Mouse (Mus musculus) frontal cortex, postnatal 36 days (tissue): Measurements from ENCODE around the gene Mtmr6.

Experiments used
- DNase-seq, 2 experiments: peaks; one replicate each; pipeline ENCODE4 v3.0.0; 2022; ENCODE audit warnings: low spot score in 2 of 2

Gene Mtmr6

GRCm38 (mm10) chr14:60264990-60265876 is at the start of gene Mtmr6:
Gene Mtmr6 (plus strand): TSS chr14:60265228.
- DNase-seq = peak; percentile 92 to 96

GRCm38 (mm10) chr14:60216125-60216524 is 48.9 kb upstream of the Mtmr6 start:
- no peak for DNase-seq

GRCm38 (mm10) chr14:60217616-60218015 is 47.4 kb upstream of the Mtmr6 start:
- no peak for DNase-seq

GRCm38 (mm10) chr14:60219886-60220285 is 45.1 kb upstream of the Mtmr6 start:
- no peak for DNase-seq

GRCm38 (mm10) chr14:60238551-60238950 is 26.5 kb upstream of the Mtmr6 start:
- DNase-seq = no peak

- DNase-seq = no peak
Measured at GRCm38 (mm10) chr14:60250366-60250765, 14.7 kb upstream of the Mtmr6 start.

GRCm38 (mm10) chr14:60250879-60251278 is 14.1 kb upstream of the Mtmr6 start:
- no peak for DNase-seq

GRCm38 (mm10) chr14:60251281-60252003 is 13.6 kb upstream of the Mtmr6 start, which contains the start of the genes Nupl1 and Gm49336:
Gene Nupl1 (minus strand): TSS chr14:60251431.
Gene Gm49336 (minus strand): TSS chr14:60251507.
- DNase-seq = peak; percentile 96 to 99

- DNase-seq = no peak
Measured at GRCm38 (mm10) chr14:60252004-60253000, 12.7 kb upstream of the Mtmr6 start.

GRCm38 (mm10) chr14:60253466-60253865 is 11.6 kb upstream of the Mtmr6 start:
- DNase-seq = no peak

GRCm38 (mm10) chr14:60254774-60255173 is 10.3 kb upstream of the Mtmr6 start:
- DNase-seq = no peak

GRCm38 (mm10) chr14:60256356-60256755 is 8.7 kb upstream of the Mtmr6 start:
- no peak for DNase-seq

GRCm38 (mm10) chr14:60257101-60257500 is 7.9 kb upstream of the Mtmr6 start:
- DNase-seq = no peak

GRCm38 (mm10) chr14:60257851-60258250 is 7.2 kb upstream of the Mtmr6 start:
- DNase-seq = no peak

GRCm38 (mm10) chr14:60262316-60262715 is 2.7 kb upstream of the Mtmr6 start:
- no peak for DNase-seq

- no peak for DNase-seq
Measured at GRCm38 (mm10) chr14:60269333-60269732, 4.3 kb downstream of the Mtmr6 start.

- DNase-seq = no peak
Measured at GRCm38 (mm10) chr14:60273346-60273745, 8.3 kb downstream of the Mtmr6 start.

- no peak for DNase-seq
Measured at GRCm38 (mm10) chr14:60275301-60276276, 10.6 kb downstream of the Mtmr6 start.

- DNase-seq = no peak
Measured at GRCm38 (mm10) chr14:60286194-60286863, 21.3 kb downstream of the Mtmr6 start.

GRCm38 (mm10) chr14:60290363-60290762 is 25.3 kb downstream of the Mtmr6 start:
- DNase-seq = no peak
